Mouse (Mus musculus): Measurements from ENCODE around the gene Spop.
"Not testable (repeated sequence)": the region's sequence is repeated elsewhere in the genome, so short reads cannot be mapped to it uniquely, and the experiment has no call there.

Spop gene

GRCm38 (mm10) chr11:95495883-95496282 is 82.0 kb downstream of the Spop start:
- DNase-seq (ENCODE audit: low read depth, low spot score), result no peak

- DNase-seq (ENCODE audit: low read depth, low spot score), result no peak
Observed at GRCm38 (mm10) chr11:95497921-95498320, 84.0 kb downstream of the Spop start.

GRCm38 (mm10) chr11:95500412-95500811 is 86.5 kb downstream of the Spop start:
- no peak for DNase-seq (ENCODE audit: low read depth, low spot score)

- no peak for DNase-seq (ENCODE audit: low read depth, low spot score)
Observed at GRCm38 (mm10) chr11:95500836-95501235, 87.0 kb downstream of the Spop start.

GRCm38 (mm10) chr11:95501826-95502225 is 87.9 kb downstream of the Spop start:
- not testable (repeated sequence) for DNase-seq (ENCODE audit: low read depth, low spot score)

GRCm38 (mm10) chr11:95503581-95504180 is 89.8 kb downstream of the Spop start:
- DNase-seq (ENCODE audit: low read depth, low spot score), result no peak

- no peak for DNase-seq (ENCODE audit: low read depth, low spot score)
Observed at GRCm38 (mm10) chr11:95504271-95504731, 90.4 kb downstream of the Spop start.

GRCm38 (mm10) chr11:95507041-95507716 is 93.3 kb downstream of the Spop start:
- no peak for DNase-seq (ENCODE audit: low read depth, low spot score)

GRCm38 (mm10) chr11:95507785-95508184 is 93.9 kb downstream of the Spop start:
- no peak for DNase-seq (ENCODE audit: low read depth, low spot score)

- DNase-seq (ENCODE audit: low read depth, low spot score), result no peak
Observed at GRCm38 (mm10) chr11:95508211-95508926, 94.5 kb downstream of the Spop start.

GRCm38 (mm10) chr11:95509126-95509717 is 95.3 kb downstream of the Spop start:
- no peak for DNase-seq (ENCODE audit: low read depth, low spot score)

GRCm38 (mm10) chr11:95510631-95511030 is 96.8 kb downstream of the Spop start:
- DNase-seq (ENCODE audit: low read depth, low spot score), result no peak

- no peak for DNase-seq (ENCODE audit: low read depth, low spot score)
Observed at GRCm38 (mm10) chr11:95511919-95512318, 98.0 kb downstream of the Spop start.

GRCm38 (mm10) chr11:95512383-95512782 is 98.5 kb downstream of the Spop start:
- DNase-seq (ENCODE audit: low read depth, low spot score), result no peak

- DNase-seq (ENCODE audit: low read depth, low spot score), result no peak
Observed at GRCm38 (mm10) chr11:95513461-95514297, 99.8 kb downstream of the Spop start.

- peak; percentile 67 for DNase-seq (ENCODE audit: low read depth, low spot score)
Observed at GRCm38 (mm10) chr11:95514298-95514861, 100.5 kb downstream of the Spop start, which contains the start of gene Nxph3. Gene Nxph3 (minus strand): TSS chr11:95514570.

GRCm38 (mm10) chr11:95515376-95516323 is 101.8 kb downstream of the Spop start:
- DNase-seq (ENCODE audit: low read depth, low spot score), result no peak

- peak; percentile 71 for DNase-seq (ENCODE audit: low read depth, low spot score)
Observed at GRCm38 (mm10) chr11:95516491-95516911, 102.6 kb downstream of the Spop start.

GRCm38 (mm10) chr11:95517162-95517561 is 103.3 kb downstream of the Spop start:
- no peak for DNase-seq (ENCODE audit: low read depth, low spot score)

- DNase-seq (ENCODE audit: low read depth, low spot score), result no peak
Observed at GRCm38 (mm10) chr11:95519299-95519698, 105.4 kb downstream of the Spop start.

All from mesoderm, embryonic 11.5 days (tissue).